Mouse (Mus musculus) ES-E14 (cell line): ENCODE measurements at regions not wholly inside any gene's neighbourhood (a gene's known extent, or its start where the extent isn't known, plus 50 kb on each side); places are given as distances from the start of the nearest gene placed in this dataset.

Experiments
- ZC3H11A ChIP-seq: IDR thresholded peaks from 2 replicates; pipeline ENCODE4 v1.6.1; 2012; ENCODE audit warnings: low read depth, mild to moderate bottlenecking, inconsistent platforms, low read length, borderline replicate concordance
- ZNF384 ChIP-seq: IDR thresholded peaks from 2 replicates; pipeline ENCODE4 v1.6.1; 2012; ENCODE audit warnings: low read depth, low read length, inconsistent platforms

DNA sequence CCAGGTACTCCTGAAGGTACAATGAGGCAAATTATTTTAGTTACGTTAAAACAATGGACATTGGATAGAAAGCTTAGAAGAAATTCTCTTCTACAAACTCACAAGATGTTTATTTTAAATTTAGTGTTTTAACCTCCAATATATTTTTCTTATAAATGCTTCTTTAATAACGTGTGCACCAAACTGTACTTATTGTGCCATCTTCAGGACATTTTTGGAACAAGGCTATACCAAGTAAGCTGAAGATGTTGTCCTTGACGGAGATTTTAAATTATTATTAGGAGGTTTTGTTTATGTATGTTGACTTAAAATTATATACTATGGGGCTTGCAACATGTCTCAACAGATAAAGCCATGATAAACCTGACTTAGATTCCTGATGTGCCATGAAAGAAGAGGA lies 99.4 kb upstream of the Aga start:
- no peak for TF ChIP-seq ZNF384
- TF ChIP-seq ZC3H11A, result no peak
